Mouse (Mus musculus) liver, postnatal 0 days (tissue): ENCODE data around the gene Mphosph10.

Source experiments
- CTCF ChIP-seq: sonication (generic); IDR thresholded peaks from 2 replicates; pipeline ENCODE4 v1.5.1; 2016; ENCODE audit warnings: antibody characterized with exemption, low read depth
- EP300 ChIP-seq: IDR thresholded peaks from 2 replicates; pipeline ENCODE4 v1.6.1; 2016; ENCODE audit warnings: antibody characterized with exemption, low read depth, mild to moderate bottlenecking

- TF ChIP-seq CTCF (no peak), EP300 (no peak)
Measured at GRCm38 (mm10) chr7:64331309-64331708, 60.8 kb downstream of the Mphosph10 start.
